Mouse (Mus musculus): ENCODE measurements at regions not wholly inside any gene's neighbourhood (a gene's known extent, or its start where the extent isn't known, plus 50 kb on each side); places are given as distances from the start of the nearest gene placed in this dataset.

DNA sequence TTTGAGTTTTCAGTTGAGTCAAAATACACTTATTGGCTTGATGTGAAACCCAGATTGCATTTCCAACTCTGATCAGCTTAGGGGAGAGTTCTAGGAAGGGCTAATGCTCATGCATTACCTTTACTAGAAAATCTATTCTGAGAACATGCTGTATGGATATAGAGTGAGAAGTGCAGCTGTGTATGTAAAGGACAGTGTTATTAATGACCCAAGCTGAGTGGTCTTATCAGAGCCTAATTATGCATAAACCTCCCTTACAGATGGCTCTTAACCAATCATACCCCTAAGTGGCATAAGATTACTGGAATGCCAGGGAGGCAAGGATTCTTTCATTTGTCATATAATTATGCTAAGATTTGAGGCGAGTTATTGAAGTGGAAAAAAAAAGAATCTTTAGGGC lies 210.6 kb upstream of the 2610001J05Rik start:
- no peak for DNase-seq (ENCODE audit: extremely low spot score in 1 of 2, low spot score in 1 of 2)

DNA sequence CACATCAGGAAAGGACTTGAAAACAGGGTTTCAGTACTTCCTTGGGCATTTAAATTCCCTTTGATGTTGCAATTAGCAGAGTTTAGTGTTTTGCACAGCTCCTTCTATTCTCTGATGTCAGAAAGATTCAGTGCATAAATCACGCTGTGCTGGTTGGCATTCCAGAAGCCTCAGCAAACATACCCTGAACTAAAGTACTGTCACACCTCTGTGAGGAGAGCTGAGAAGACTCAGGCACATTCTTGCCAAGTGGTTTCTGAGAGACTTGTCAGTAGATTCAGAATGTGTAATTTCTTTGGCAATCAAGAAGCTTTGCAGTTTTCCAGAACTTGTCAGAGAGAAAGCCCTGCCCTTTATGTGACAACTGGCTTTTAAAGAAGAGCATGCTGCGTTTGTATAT lies 192.4 kb upstream of the 2610001J05Rik start:
- DNase-seq (ENCODE audit: extremely low spot score in 1 of 2, low spot score in 1 of 2), result no peak

DNA sequence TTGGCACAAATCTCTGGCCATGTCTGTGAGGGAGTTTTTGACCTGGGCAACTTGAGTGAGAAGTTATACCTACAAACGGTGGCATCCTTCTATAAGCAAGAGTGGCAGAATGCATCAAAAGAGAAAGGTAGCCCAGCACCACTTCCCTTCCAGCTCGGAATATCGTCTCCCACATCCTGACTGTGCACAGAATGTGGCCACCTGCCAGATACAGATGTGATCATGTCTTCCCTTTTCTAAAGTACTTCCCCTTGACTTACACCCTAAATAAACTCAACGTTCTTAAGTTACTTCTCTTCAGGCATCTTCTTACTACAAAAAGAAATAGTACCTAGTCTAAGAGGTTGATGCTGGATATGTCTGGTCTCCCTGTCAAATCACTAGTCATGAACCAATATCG lies 175.2 kb upstream of the 2610001J05Rik start:
- DNase-seq (ENCODE audit: extremely low spot score in 1 of 2, low spot score in 1 of 2), result no peak

DNA sequence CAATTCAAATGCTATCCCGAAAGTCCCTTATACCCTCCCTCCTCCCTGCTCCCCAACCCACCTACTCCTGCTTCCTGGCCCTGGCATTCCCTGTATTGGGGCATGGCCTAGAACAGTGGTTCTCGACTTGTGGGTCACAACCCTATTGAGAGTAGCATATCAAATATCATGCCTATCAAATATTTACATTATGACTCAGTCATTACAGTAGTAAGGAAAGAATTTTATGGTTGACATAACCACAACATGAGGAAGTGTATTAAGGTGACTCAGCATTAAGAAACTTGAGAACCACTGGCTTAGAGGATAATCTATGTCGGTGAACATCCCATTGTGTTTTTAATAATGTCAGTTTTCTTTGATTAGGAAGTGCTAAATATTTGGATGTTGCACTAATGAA lies 173.3 kb upstream of the 2610001J05Rik start:
- DNase-seq (ENCODE audit: extremely low spot score in 1 of 2, low spot score in 1 of 2), result no peak

DNA sequence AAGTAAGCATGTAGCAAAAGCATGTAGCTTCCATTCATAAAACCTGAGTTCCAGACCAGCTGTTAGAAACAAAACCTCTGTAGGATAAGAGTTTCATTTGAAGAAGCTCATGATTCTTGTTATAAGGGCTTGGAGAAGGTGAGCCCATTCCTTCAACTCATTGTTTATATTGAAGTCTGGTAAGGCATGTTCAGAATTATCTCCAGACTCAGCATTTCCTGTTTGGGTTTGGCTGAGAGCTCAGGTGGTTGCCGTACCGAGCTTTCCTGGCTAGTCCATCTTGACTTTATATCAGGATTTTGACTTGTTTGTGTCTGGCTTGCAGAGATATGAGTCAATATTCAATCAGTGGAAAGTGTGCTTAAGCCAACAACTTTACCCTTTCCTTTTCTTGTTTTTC lies 154.6 kb upstream of the 2610001J05Rik start:
- no peak for DNase-seq (ENCODE audit: extremely low spot score in 1 of 2, low spot score in 1 of 2)

DNA sequence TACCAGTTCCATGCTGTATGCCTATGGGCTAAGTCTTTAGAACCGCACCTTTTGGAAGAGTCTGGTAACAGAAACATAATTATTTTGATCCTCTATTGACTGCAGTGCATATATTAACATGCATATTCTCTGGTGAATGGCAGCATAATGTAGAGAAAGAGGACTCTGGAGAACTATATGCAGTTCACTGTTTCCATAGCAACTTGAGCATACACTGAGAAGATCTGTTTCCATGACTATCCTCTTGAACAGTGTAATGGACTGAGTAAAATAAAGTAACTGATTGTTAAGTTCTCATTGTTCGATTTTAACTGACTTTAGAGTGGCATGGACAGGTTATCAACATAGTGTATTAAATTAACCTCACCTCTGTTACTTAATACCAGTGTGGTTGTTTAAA lies 147.6 kb upstream of the 2610001J05Rik start:
- no peak for DNase-seq (ENCODE audit: extremely low spot score in 1 of 2, low spot score in 1 of 2)

DNA sequence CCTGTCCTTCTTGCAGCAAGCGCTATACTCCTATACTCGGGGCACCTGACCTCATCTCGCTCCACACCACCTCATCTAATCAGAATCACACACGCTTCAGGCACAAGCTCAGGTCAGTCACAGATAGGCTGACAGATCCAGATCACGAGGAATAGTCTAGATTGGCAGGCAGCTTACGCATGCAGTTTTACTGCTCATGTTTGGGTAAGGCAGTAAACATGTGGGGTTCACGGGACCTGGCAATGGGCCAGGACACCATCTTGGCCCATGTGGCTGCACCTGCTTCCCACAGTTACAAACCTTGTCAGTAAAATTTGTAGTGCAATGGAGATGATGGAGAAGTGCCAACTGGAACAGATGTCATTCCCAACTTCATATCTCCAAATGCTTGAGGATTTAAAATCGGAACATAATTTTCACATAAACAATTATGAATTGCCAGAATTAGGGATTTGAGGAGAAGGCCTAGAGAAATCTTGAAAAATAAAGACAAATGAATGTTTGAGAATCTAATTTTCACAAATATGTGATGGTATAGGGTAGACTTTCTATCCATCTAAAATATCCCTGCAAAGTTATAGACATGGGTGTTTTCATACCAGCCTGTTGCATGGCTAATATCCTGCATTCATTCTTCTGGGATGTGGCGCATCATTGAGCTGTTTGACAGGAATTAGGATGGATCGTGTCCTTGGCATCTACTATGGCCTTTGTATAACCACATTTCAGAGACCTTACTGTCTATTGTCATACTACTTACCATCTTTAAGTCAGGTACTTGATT lies 111.5 kb upstream of the 2610001J05Rik start:
- peak; percentile 28 to 40 for DNase-seq (ENCODE audit: extremely low spot score in 1 of 2, low spot score in 1 of 2)

DNA sequence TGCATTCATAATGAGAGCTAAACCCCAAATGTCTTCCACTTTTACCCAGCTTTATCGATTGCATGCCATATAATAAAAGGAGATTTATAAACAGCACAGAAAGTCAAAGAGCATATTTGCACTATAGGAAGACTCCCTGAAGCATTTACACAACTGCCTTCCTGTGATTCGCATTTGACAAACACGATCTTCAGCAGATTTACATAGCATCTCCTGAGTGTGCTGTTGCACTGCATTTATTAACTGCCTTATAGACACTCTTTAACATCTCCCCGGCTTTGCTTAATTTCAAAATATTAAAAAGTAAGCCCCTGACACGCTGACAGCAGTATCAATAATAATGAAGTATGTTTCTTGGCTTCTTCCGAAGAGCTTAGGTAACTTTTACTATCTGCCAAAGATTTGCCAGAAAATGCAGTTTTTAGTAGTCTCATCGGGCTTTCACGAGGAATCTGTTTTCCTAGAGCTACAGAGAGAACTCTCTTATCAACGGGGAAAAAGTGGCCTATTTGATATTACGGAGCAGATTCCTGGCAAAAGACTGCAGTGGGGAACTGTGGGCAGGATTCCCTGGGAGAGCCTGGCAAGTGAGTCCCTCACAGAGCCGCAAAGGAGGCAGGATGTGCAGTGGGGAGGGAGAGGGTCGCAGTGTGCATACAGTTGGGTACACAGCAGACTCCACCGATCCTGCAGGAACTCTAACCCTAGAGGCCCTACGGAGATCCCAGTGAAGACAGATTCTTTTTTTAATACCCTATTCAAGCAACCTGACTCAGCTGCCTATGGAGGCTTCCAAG lies 103.6 kb upstream of the 2610001J05Rik start:
- peak in 1 of 2 experiments; percentile 7 for DNase-seq (ENCODE audit: extremely low spot score in 1 of 2, low spot score in 1 of 2)

DNA sequence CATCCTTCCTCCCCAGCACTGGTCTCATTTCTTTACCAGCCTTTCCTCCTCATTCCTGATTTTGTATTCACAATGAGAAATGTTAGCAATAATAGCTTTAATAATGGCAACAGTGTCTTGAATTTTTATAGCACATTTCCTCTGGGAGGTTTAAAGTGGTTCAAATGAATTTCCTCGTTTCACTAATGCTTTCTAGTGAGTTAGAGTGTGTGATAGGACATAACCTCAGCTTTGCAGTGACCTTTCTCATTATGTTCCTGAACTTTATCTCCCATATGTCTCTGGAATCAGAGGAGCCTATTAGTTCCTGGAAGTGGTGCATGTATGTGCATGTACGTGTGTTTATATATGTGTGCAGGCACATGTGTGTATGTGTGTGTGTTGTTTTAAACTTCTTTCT lies 93.2 kb upstream of the 2610001J05Rik start:
- DNase-seq (ENCODE audit: extremely low spot score in 1 of 2, low spot score in 1 of 2), result no peak

DNA sequence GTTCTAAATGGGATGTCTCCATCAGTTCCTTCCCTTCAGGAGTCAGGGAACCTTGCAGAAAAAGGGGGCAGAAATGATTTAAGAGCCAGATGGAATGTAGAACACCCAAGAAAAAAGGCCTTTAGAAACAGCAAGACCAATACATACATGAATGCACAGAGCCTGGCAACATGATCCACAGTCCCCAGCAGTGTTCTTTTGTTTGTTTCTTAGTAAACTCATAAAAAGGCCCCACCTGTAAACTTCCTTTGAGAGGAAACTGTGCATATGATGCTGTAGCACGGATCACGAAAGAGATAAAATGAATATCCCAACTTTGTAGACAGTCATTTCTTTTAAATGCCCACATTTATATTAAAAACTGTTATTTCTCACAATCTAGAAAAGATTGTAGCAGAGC lies 92.7 kb upstream of the 2610001J05Rik start:
- no peak for DNase-seq (ENCODE audit: extremely low spot score in 1 of 2, low spot score in 1 of 2)

DNA sequence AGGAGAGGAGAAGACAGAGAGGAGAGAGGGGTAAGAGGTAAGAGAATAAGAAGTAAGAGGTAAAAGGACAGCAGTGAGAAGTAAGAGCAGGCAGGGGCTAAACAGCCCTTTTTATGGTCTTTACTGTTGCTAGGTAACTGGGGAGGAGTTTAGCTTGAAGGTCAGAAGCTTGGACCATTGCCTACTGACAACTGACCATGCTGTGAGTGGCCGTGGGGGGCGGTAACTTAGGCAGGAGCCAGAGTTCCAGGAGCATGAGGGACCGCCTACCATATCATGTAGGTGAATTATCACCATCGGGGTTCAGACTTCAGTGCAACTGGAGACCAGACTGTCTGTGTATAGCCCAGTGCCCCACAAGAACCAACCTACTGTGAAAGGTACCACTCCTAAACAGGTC lies 78.3 kb upstream of the 2610001J05Rik start:
- no peak for DNase-seq (ENCODE audit: extremely low spot score in 1 of 2, low spot score in 1 of 2)

DNA sequence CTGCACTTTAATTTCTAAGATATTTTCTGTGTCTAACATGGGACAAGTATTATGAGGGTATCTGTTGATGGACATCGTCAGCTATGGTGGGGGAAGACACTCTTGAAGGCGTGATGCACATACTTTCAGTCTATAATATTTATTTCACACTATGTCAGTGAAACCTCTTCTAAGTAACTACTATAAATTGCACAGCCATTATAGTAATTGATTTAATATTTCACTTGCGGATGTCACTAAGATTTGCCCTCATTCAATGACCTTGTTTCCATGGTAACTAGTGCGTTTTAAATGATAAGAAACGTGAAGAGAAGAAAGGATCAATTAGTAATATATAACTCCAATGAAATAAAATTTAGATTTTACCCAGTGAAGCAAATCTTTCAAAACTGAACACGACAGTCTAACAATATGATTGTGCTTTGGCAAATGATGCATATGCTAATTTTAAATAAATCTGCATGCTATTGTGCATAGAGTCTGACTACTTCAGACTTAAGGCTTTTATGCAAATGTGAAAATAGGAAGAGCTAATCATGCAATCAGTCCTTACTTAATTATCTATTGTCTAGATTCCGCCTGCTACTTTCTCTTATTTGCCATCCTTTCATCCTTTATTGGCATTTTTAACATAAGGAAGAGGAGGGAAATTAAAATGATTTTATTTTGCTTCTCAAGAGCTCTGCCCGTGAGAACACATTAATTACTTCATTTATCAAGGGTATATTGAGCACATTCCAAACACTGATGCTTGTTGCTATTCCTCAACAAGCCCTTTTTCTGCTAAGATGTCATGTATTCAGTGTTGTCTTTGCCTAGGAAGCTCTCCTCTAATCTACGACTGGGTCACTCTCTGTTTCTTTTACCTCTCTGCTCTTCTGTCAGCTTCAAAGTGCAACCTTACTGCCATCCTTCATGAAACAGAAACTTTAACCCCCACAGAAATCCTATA lies 49.8 kb upstream of the 2610001J05Rik start:
- no peak for DNase-seq (ENCODE audit: extremely low spot score in 1 of 2, low spot score in 1 of 2)
